In the genomic region with DNA sequence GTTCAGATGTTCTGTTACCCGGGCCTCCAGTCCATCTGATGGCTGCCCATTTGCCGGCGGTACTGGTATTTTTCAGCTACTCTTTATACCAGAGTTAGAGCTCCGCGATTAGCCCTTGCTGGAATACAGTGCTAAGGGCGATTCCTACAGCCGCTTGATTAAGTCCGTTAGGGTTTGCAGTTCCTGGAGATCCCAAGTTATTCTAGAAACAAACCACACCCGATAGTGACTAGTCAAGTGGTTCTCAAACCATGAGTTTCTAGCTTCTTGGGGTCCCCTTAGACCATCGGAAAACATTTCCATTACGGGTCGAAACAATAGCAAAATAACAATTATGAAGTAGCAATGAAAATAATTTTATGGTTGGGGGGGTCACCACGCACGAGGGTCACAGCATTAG, we compare ENCODE assay signal across 8 mouse cellular contexts. TPM values are rescaled to one million over a fixed set of nuclear protein-coding genes. Genes with fewer than 3 reads are reported as not detected.
DNase-seq lines count a peak whose midpoint lies in the region; ATAC-seq and TF ChIP-seq lines count a peak whose summit lies in the region.

No protein-coding gene starts in this region.

- no peak for TF ChIP-seq CTCF in heart, adult 2 months (IDR thresholded peaks at IDR 0.05)
- TF ChIP-seq CTCF in ES-Bruce4 (IDR thresholded peaks at IDR 0.05; ENCODE audit: low read depth, low read length) = no peak
- TF ChIP-seq CTCF in liver, embryonic 14.5 days (IDR thresholded peaks at IDR 0.05; ENCODE audit: low read depth) = no peak

- H3K79me2 ChIP-seq in heart, adult 2 months (replicated peaks; ENCODE audit: control insufficient read depth, insufficient read depth, low read length) = no peaks in the 10 kb centered on the region

- H3K9ac ChIP-seq in heart, adult 2 months (ENCODE audit: low read depth, low read length) = peak overlapping the region; percentile 89
- H3K9ac ChIP-seq in ES-Bruce4 (ENCODE audit: low read depth, poor library complexity, severe bottlenecking) = peak overlapping the region; percentile 69
- no peak overlapping the region for H3K9ac ChIP-seq in forebrain, embryonic 16.5 days (replicated peaks; ENCODE audit: low read depth, low read length)
- peak overlapping the region; percentile 93 for H3K9ac ChIP-seq in liver, embryonic 14.5 days (replicated peaks)

- ATAC-seq in forebrain, embryonic 16.5 days = no peak
- no peak for ATAC-seq in liver, embryonic 14.5 days (ENCODE audit: insufficient read depth)

- TF ChIP-seq POLR2A in heart, adult 2 months (IDR thresholded peaks at IDR 0.05; ENCODE audit: insufficient read depth, low read depth, low read length) = no peak
- no peak for TF ChIP-seq POLR2A in ES-Bruce4 (IDR thresholded peaks at IDR 0.05; ENCODE audit: insufficient read depth, low read length)

- no peak for TF ChIP-seq EP300 in heart, adult 2 months (IDR thresholded peaks at IDR 0.05; ENCODE audit: insufficient read depth, low read depth, low read length)
- TF ChIP-seq EP300 in ES-Bruce4 (IDR thresholded peaks at IDR 0.05; ENCODE audit: insufficient read depth, low read depth, low read length) = no peak
- no peak for TF ChIP-seq EP300 in liver, embryonic 14.5 days (IDR thresholded peaks at IDR 0.05; ENCODE audit: low read depth)

- peaks cover 7% of the 10 kb centered on the region; the same call in 1 of the 2 replicates for H3K36me3 ChIP-seq in heart, adult 2 months (ENCODE audit: control insufficient read depth, insufficient read depth, low read length)
- no peaks in the 10 kb centered on the region for H3K36me3 ChIP-seq in ES-Bruce4 (ENCODE audit: control insufficient read depth, insufficient read depth, low read length, poor library complexity, severe bottlenecking)
- no peaks in the 10 kb centered on the region for H3K36me3 ChIP-seq in forebrain, embryonic 16.5 days (ENCODE audit: control insufficient read depth, insufficient read depth)
- H3K36me3 ChIP-seq in liver, embryonic 14.5 days (replicated peaks; ENCODE audit: control insufficient read depth, insufficient read depth, low read depth) = no peaks in the 10 kb centered on the region

- 74% methylated on average over 14 of the region's 14 CpGs for WGBS in heart, adult 2 months
- WGBS in forebrain, embryonic 16.5 days = 79% methylated on average over 14 of the region's 14 CpGs
- WGBS in liver, embryonic 14.5 days (ENCODE audit: insufficient replicate concordance) = 56% methylated on average over 14 of the region's 14 CpGs

- no peak for DNase-seq in heart, adult 2 months
- no peak for DNase-seq in heart, adult 8-10 months (ENCODE audit: low spot score)
- DNase-seq in liver, embryonic 14.5 days (ENCODE audit: low read depth in 3 of 3, low spot score in 3 of 3) = peak in 1 of 3 experiments; percentile 39
- no peak for DNase-seq in urinary bladder, postnatal 10 days (ENCODE audit: low spot score)
- no peak for DNase-seq in cerebellum, adult 9-11 months
- DNase-seq in ovary, adult 18-20 months (ENCODE audit: low spot score) = no peak

- intact Hi-C loops in heart, adult 2 months (cut with DNase I) = loop anchor here (10.0 kb wide), 1 partner anchor 650 kb away; a partner anchor contains a TSS

- H3K4me1 ChIP-seq in heart, adult 2 months (ENCODE audit: control insufficient read depth, insufficient read depth, low read length) = no peaks in the 10 kb centered on the region; the same call in none of the 2 replicates
- peaks cover 3% of the 10 kb centered on the region for H3K4me1 ChIP-seq in ES-Bruce4 (ENCODE audit: control insufficient read depth, insufficient read depth, low read length)
- peaks cover 8% of the 10 kb centered on the region for H3K4me1 ChIP-seq in forebrain, embryonic 16.5 days (replicated peaks; ENCODE audit: control insufficient read depth, insufficient read depth, low read length)
- H3K4me1 ChIP-seq in liver, embryonic 14.5 days (replicated peaks; ENCODE audit: control insufficient read depth in 2 of 2, insufficient read depth in 2 of 2, low read length in 1 of 2) = peaks cover 15% of the 10 kb centered on the region in 2 experiments

- no peaks in the 10 kb centered on the region for H3K9me3 ChIP-seq in ES-Bruce4 (replicated peaks; ENCODE audit: control insufficient read depth, insufficient read depth, low read length, poor library complexity, severe bottlenecking)
- no peaks in the 10 kb centered on the region for H3K9me3 ChIP-seq in forebrain, embryonic 16.5 days (ENCODE audit: control insufficient read depth, low read length)
- no peaks in the 10 kb centered on the region for H3K9me3 ChIP-seq in liver, embryonic 14.5 days (ENCODE audit: control insufficient read depth, low read length)

- no peaks in the 10 kb centered on the region for H3K27me3 ChIP-seq in heart, adult 2 months (ENCODE audit: control insufficient read depth, insufficient read depth, low read length)
- no peaks in the 10 kb centered on the region for H3K27me3 ChIP-seq in ES-Bruce4 (ENCODE audit: control insufficient read depth, insufficient read depth, low read length, poor library complexity, severe bottlenecking)
- H3K27me3 ChIP-seq in forebrain, embryonic 16.5 days (replicated peaks; ENCODE audit: control insufficient read depth, insufficient read depth, low read length) = no peaks in the 10 kb centered on the region
- H3K27me3 ChIP-seq in liver, embryonic 14.5 days (ENCODE audit: control insufficient read depth, insufficient read depth, low read length) = no peaks in the 10 kb centered on the region

- H3K4me3 ChIP-seq in heart, adult 2 months = peak overlapping the region; percentile 65; the same call in 1 of the 2 replicates
- H3K4me3 ChIP-seq in ES-Bruce4 (ENCODE audit: low read depth, low read length) = peak overlapping the region; percentile 86
- no peak overlapping the region for H3K4me3 ChIP-seq in forebrain, embryonic 16.5 days (replicated peaks; ENCODE audit: low read length)
- peak overlapping the region; percentile 90 for H3K4me3 ChIP-seq in liver, embryonic 14.5 days (ENCODE audit: insufficient read depth in 1 of 2, low read depth in 2 of 2, low read length in 2 of 2)

- H3K4me2 ChIP-seq in forebrain, embryonic 16.5 days (ENCODE audit: low read length) = peak overlapping the region; percentile 74
- peak overlapping the region; percentile 92 for H3K4me2 ChIP-seq in liver, embryonic 14.5 days (ENCODE audit: low read depth)

- peak overlapping the region; percentile 93 for H3K27ac ChIP-seq in heart, adult 2 months
- H3K27ac ChIP-seq in ES-Bruce4 (ENCODE audit: insufficient read depth, low read length) = no peak overlapping the region
- H3K27ac ChIP-seq in forebrain, embryonic 16.5 days (ENCODE audit: low read length) = no peak overlapping the region
- peak overlapping the region; percentile 87; the same call in 1 of the 2 replicates for H3K27ac ChIP-seq in liver, embryonic 14.5 days

RNA-seq across cellular contexts. Expression of a gene that starts 0.6 kb away (rescaled TPM):
- total RNA-seq in heart, adult 2 months (2021) = 100 to 1,000 TPM; 222 to 248 TPM
- 59.4 and 143 TPM in 2 replicates for polyA plus RNA-seq in heart, adult 2 months (2012; rRNA removed)
- 100 to 1,000 TPM; 216 to 264 (median 243) TPM for total RNA-seq in heart, adult 8-10 months (2022)
- polyA plus RNA-seq in ES-Bruce4 (2011; ENCODE audit: insufficient read depth, insufficient read length, low read depth, missing spikeins) = 28.1 and 31.2 TPM in 2 replicates
- polyA plus RNA-seq in forebrain, embryonic 16.5 days (2015; fragmentation: Nextera tagmentation; extraction: Ambion mirVana) = 13.2 and 15.1 TPM in 2 replicates
- 7.4 and 13.3 TPM in 2 replicates for polyA plus RNA-seq in liver, embryonic 14.5 days (2012; rRNA removed)
- 22.9 and 24.1 TPM in 2 replicates for polyA plus RNA-seq in liver, embryonic 14.5 days (2014; fragmentation: Nextera tagmentation; extraction: Ambion mirVana)

RNA-seq across cellular contexts. Expression of a gene that starts 32.3 kb away (rescaled TPM):
- total RNA-seq in heart, adult 2 months (2021) = 10 to 100 TPM; 18.8 to 20.9 TPM
- 18.4 and 30.3 TPM in 2 replicates for polyA plus RNA-seq in heart, adult 2 months (2012; rRNA removed)
- 10 to 100 TPM; 18.9 to 20.2 (median 19.5) TPM for total RNA-seq in heart, adult 8-10 months (2022)
- polyA plus RNA-seq in ES-Bruce4 (2011; ENCODE audit: insufficient read depth, insufficient read length, low read depth, missing spikeins) = 37.3 and 41.7 TPM in 2 replicates
- polyA plus RNA-seq in forebrain, embryonic 16.5 days (2015; fragmentation: Nextera tagmentation; extraction: Ambion mirVana) = 87.9 and 97.7 TPM in 2 replicates
- 19.1 and 23.6 TPM in 2 replicates for polyA plus RNA-seq in liver, embryonic 14.5 days (2012; rRNA removed)
- 35.1 and 37.3 TPM in 2 replicates for polyA plus RNA-seq in liver, embryonic 14.5 days (2014; fragmentation: Nextera tagmentation; extraction: Ambion mirVana)

Comparison
In these comparisons a context has a peak if more than half of its experiments do, and no peak if none do; other contexts are left out.
1. H3K27ac ChIP-seq: peak in heart, adult 2 months (single experiment) and liver, embryonic 14.5 days (single experiment); none in ES-Bruce4 (single experiment) and forebrain, embryonic 16.5 days (single experiment).